Mouse (Mus musculus) limb, embryonic 13.5 days (tissue): Measurements from ENCODE around the gene Taf6. TPM values are rescaled to one million over a fixed set of nuclear protein-coding genes. Genes with fewer than 3 reads are reported as not detected.
A peak's percentile ranks its signal among the peaks of the same experiment; 100 is the strongest.

ENCODE experiments used
- microRNA counts: library from miRNA; unstranded; fragments of <30 nt; microRNA quantifications from one replicate; lab custom pipeline; 2016
- microRNA-seq: library from miRNA; unstranded; fragments of <30 nt; microRNA quantifications from one replicate; pipeline ENCODE4, GENCODE M21; 2016
- polyA plus RNA-seq: library from polyadenylated mRNA; unstranded; fragments of >200 nt; fragmentation: Nextera tagmentation; extraction: Ambion mirVana; gene quantifications from 2 replicates; pipeline ENCODE4 v1.2.1, GENCODE M21; 2015

Gene Taf6
- polyA plus RNA-seq, 1 experiment from 2014 or later: 106 TPM

MicroRNAs encoded within 50 kb of the gene (microRNA counts, 519-probe panel; counts per million panel counts)
- microRNA mmu-miR-106b (lab: Ali Mortazavi, UCI) (4,648 counts per million, percentile 90 among the panel's probes with 10 or more counts), microRNA mmu-miR-25 (lab: Ali Mortazavi, UCI) (5,320 counts per million, percentile 96 among the panel's probes with 10 or more counts), microRNA mmu-miR-93 (lab: Ali Mortazavi, UCI) (4,421 counts per million, percentile 85 among the panel's probes with 10 or more counts)

Small RNA genes within 50 kb of the gene (microRNA-seq; reads per million reads assigned to microRNA genes)
- 9,421 reads per million, percentile 94 among the genes with 10 or more reads in this experiment for gene Mir106b
- gene Mir25: 710 reads per million, percentile 73 among the genes with 10 or more reads in this experiment
- gene Mir93: 11,129 reads per million, percentile 95 among the genes with 10 or more reads in this experiment

Other genes starting within 250 kb of the Taf6 start
- 0.48 and 0.80 TPM in 2 replicates for gene Gjc3, start 224.4 kb downstream of the Taf6 start, polyA plus RNA-seq
- gene Azgp1, start 205.9 kb downstream of the Taf6 start, polyA plus RNA-seq: not detected in 2 replicates
- not detected in 2 replicates for gene Smok3a, start 166.2 kb downstream of the Taf6 start, polyA plus RNA-seq
- not detected in 2 replicates for gene Smok3b, start 166.0 kb downstream of the Taf6 start, polyA plus RNA-seq
- gene Smok3c, start 134.3 kb downstream of the Taf6 start, polyA plus RNA-seq: not detected in 2 replicates
- gene Zkscan1, start 102.4 kb downstream of the Taf6 start, polyA plus RNA-seq: 20.1 and 22.4 TPM in 2 replicates
- gene Zscan21, start 70.5 kb downstream of the Taf6 start, polyA plus RNA-seq: 76.5 and 77.3 TPM in 2 replicates
- gene Zfp113, start 31.7 kb downstream of the Taf6 start, polyA plus RNA-seq: 20.3 and 23.8 TPM in 2 replicates
- 362 and 367 TPM in 2 replicates for gene Cops6, start 26.4 kb downstream of the Taf6 start, polyA plus RNA-seq
- 32.2 and 35.8 TPM in 2 replicates for gene Ap4m1, start 15.4 kb downstream of the Taf6 start, polyA plus RNA-seq
- 208 and 210 TPM in 2 replicates for gene Mcm7, start 15.0 kb downstream of the Taf6 start, polyA plus RNA-seq
- gene Cnpy4, start within 50 bp of the Taf6 start, polyA plus RNA-seq: 73.0 and 73.8 TPM in 2 replicates
- 10.5 and 11.3 TPM in 2 replicates for gene Mblac1, start 6.9 kb upstream of the Taf6 start, polyA plus RNA-seq
- gene Nxpe5, start 38.4 kb upstream of the Taf6 start, polyA plus RNA-seq: not detected in 2 replicates
- gene Lamtor4, start 68.0 kb upstream of the Taf6 start, polyA plus RNA-seq: 63.5 and 64.7 TPM in 2 replicates
- 4.4 and 5.2 TPM in 2 replicates for gene BC037034, start 76.6 kb upstream of the Taf6 start, polyA plus RNA-seq
- 3.3 and 4.5 TPM in 2 replicates for gene Gal3st4, start 85.4 kb upstream of the Taf6 start, polyA plus RNA-seq
- 0.13 and 0.29 TPM in 2 replicates for gene Gm43720, start 92.5 kb upstream of the Taf6 start, polyA plus RNA-seq
- gene Gpc2, start 92.6 kb upstream of the Taf6 start, polyA plus RNA-seq: 52.9 and 55.6 TPM in 2 replicates
- 8.2 and 9.4 TPM in 2 replicates for gene Stag3, start 92.8 kb upstream of the Taf6 start, polyA plus RNA-seq
- gene Pvrig, start 154.5 kb upstream of the Taf6 start, polyA plus RNA-seq: 0.18 TPM in 1 of 2 replicates, not detected in the other